Mouse (Mus musculus): ENCODE measurements around the gene Cx3cr1.

Cx3cr1 gene

DNA sequence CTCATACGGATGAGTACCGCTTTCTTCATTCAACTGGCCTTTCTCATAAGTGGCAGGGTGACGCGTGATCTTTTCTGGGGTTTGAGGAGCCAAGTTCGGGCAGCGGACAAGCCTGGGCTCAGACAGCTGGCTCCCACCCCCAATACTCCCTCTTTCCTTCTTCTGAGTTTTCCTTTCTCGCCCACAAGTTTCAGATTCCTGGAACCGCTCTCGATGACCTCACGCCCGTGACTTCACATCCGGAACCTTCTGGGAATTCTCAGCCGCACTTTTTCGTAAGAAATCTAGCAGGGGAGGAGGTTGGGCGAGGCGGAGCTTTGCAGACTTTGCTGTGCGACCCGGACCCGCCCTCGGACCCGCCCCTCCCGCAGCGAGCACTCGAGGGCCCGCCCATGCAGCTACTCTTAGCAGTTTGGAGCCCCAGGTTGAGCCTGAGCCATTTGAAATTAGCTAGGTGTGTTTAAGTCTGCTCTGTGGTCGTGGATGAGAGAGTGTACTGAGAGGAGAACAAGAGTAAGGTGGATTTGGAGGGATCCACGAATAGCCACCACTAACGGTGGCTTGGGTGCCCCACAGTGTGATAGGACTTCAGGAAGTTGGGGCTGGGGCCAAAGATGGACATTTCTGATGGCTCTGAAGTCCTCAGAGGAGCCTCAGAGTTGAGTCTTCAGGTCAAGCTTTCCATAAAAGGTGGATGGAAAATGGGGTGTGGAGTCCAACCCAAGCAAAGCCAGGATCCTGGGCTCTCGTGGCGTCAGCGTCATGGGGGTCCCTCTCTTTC is 67.5 kb downstream of the Cx3cr1 start:
- intact Hi-C loops (cut with DNase I) = no loop called here

DNA sequence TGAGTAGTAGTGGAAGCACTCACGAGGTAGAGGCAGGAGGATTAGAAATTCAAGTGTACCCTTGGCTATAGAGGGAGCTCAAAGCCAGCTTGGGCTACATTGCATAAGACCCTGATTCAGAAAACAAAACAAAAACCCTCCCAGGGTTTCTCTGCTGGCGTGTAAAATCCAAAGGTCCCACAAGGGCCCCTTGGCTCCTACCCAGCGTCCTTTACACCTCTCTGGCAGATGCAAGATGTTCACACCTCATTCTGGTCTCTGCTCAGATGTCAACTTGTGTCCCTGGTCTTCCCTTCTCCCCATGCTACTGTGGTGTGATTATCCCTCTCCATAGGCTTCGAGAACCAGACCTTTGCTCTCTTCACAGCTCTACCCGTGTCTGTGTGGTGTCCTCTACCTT is 68.9 kb downstream of the Cx3cr1 start:
- intact Hi-C loops (cut with DNase I) = no loop called here

DNA sequence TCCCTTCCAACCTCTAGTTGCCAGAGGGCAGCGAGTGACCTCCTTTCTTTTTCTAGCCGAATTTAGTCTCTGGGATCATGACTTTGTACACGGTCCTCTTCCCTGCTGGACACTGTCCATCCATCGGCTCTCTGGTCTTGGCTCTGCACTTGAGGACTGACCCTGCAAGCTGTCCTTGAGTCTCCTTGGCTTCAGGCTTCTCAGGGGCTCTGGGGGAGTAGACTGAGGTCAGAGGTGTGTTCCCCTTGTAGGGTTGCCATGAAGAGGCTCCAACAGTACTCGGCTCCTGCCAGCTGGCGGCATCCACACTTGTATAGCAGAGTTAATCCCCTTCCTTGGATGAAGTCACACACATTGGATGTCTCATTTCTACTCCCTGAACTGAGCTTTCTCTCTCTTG is 70.0 kb downstream of the Cx3cr1 start:
- intact Hi-C loops (cut with DNase I) = no loop called here

DNA sequence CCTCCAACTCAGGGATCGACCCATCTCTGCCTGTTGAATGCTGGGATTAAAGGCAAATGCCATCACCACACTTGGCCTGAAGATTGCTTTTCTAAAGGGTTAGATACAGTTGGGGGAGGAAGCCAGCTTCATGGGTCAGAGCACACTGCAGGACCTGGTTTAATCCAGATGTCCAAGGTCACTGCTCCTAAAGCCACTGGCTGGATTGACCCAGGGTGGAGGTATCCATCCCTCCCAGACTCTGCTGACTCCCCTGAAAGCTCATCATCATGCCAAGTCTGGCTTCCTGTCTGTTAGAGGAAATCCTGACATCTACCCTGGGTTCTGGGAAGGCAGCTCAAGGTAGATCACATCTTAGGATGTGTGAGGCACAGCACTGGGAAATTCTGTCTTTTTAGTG is 70.9 kb downstream of the Cx3cr1 start:
- intact Hi-C loops (cut with DNase I) = no loop called here

DNA sequence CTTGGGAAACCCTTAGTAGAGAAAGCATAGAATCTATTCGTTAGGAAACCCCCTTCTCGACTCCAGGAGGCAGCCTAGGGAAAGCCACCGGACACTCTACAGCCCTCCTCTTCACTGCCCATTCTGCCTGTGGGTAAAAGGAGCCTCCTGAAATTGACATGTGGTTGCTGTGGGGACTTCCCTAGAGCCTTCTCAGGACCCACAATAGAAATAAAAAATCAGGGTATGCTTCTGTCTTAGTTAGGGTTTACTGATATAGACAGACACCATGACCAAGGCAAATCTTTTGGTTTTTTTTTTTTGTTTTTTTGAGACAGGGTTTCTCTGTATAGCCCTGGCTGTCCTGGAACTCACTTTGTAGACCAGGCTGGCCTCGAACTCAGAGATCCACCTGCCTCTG is 73.6 kb downstream of the Cx3cr1 start:
- intact Hi-C loops (cut with DNase I) = no loop called here

DNA sequence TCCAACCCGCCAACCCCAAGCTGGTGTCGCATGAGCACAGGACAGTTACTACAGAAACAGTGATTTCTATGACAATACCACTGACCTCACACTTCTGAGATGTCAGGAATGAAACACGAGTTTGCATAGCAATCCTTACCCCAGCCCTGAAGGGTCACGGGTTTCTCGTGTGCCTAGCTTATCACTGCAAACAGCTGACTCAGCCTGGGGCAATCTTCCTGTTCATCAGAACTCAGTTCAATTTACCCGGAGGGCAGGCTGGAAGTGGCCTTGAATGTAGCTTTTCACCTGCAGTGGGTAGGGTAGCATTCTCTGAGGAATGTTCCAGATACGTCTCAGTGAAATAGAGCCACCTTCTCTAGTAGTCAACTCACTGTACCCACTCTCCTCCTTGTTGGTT is 75.5 kb downstream of the Cx3cr1 start:
- intact Hi-C loops (cut with DNase I) = no loop called here

DNA sequence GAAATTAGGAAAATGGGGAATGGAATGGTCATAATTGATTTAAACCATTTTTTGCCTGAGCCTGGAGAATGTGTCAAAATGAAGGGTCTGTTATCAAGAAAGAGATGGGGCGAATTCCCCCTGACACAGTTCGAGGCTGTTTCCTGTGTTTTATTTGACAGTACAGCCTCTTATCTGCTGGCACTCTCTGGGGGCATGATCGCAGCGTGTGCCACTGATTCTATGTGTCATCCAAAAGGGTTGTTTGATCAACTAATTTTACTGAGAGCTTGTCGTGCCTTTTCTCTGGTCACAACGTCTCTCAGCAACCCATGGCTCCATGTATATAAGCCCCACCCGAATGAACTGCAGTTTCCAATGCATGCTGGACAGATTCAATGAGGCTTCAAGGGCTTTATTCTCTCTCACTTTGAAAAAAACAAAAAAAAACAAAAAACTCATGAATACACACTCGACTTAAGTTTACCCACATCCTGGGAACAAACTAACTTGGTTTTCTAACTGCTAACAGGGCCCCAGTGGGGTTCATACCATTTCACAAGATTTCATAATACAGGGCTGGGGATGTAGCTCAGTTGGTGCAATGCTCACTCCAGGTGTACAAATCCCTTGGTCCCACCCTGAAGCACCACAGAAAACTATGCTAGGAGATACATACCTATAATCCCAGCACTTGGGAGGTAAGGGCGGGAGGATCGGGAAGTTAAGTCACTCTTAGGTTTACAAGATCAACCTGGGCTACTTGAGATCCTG is 76.4 kb downstream of the Cx3cr1 start:
- intact Hi-C loops (cut with DNase I) = no loop called here

DNA sequence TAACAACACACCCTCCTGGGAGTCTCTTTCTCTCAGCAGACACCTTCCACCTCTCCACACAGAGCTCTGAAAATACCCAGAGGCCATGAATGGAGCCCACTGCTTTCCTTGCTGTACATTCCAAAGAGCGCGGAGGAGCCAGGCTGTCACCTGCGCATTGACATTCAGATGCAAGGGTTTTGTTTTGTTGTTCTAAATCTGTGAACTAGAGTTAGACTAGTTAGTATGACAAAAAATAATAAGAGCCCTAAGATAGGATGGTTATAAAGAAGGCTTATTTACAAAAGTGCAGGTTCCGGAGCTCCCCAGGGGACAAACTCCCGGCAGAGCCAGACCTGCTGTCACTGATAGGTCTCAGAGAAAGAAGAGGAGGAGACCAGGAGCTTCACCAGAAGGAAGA is 78.4 kb downstream of the Cx3cr1 start:
- intact Hi-C loops (cut with DNase I) = no loop called here

DNA sequence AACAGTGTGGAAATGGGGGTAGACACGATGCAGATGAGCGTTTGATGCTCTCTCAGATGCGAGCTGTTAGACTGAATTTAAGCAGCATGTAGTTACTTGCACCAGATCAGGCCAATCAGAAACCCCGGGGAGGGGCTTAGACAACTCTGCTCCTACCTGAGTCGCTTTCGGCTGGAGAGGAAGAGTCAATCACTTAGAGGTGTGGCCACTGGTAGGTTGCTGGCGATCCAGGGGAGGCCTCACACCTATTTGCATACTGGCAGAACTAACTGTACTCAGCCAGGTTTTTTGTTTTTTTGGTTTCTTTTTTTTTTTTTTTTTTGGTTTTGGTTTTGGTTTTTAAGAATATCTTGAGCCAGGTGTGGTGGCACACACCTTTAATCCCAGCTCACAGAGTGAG is 81.4 kb downstream of the Cx3cr1 start:
- intact Hi-C loops (cut with DNase I) = no loop called here

DNA sequence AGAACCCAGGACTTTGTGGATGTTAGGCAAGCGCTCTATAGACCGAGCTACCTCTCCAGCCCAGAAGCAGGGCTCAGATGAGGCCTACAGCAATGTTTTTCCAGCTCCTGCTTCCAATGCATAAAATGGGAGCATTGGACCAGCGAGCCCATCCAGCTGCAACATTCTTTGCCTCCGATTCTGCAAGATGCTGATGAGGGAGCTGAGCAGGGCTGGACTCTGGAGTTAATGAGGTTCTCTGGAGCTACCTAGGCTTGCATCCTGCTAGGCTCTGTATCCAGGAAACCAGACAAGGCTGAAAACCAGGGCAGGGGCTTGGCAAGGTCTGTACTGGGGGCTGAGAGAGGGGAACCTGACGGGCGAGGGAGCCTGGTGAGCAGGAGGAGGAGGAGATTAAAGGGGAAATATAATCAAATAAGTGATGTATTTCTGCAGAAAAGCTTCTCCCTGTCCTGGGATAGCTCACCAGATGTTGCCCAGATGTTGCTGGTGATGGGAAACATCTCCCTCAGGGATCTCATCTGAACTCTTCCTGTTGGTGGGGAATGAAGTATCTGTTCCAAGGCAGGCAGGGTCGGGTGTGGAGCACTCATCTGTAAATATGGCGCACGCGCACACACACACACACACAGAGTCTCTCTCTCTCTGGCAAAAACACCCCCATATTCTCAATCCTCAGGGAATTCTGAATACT is 83.7 kb downstream of the Cx3cr1 start:
- intact Hi-C loops (cut with DNase I) = no loop called here

DNA sequence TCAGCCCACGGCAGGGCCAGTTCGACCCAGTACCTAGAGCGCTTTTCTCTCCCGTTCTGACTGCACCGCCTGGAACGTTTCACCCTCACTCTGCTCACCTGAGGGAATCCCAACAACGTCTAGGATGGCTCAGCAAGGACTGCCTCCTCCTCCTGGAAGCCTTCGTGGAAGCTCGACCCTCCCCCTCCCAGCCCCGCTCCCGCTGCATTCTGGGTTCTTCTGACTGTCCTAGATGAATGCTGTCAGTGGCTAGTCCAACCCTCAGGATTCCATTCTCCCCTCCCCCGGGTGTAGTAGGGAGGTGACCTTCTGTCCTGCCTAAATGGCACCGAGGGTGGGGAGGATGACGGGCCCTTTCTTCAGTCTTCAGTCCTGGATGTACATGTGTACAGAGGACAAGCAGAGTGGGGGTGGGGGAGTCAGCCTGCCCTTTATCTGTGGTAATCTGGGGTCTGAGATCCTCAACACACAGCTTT is 85.1 kb downstream of the Cx3cr1 start, which contains the start of gene Csrnp1:
Gene Csrnp1 (minus strand): TSS at position 123 of the 476 bp plus-strand sequence.
- intact Hi-C loops (cut with DNase I) = no loop called here

DNA sequence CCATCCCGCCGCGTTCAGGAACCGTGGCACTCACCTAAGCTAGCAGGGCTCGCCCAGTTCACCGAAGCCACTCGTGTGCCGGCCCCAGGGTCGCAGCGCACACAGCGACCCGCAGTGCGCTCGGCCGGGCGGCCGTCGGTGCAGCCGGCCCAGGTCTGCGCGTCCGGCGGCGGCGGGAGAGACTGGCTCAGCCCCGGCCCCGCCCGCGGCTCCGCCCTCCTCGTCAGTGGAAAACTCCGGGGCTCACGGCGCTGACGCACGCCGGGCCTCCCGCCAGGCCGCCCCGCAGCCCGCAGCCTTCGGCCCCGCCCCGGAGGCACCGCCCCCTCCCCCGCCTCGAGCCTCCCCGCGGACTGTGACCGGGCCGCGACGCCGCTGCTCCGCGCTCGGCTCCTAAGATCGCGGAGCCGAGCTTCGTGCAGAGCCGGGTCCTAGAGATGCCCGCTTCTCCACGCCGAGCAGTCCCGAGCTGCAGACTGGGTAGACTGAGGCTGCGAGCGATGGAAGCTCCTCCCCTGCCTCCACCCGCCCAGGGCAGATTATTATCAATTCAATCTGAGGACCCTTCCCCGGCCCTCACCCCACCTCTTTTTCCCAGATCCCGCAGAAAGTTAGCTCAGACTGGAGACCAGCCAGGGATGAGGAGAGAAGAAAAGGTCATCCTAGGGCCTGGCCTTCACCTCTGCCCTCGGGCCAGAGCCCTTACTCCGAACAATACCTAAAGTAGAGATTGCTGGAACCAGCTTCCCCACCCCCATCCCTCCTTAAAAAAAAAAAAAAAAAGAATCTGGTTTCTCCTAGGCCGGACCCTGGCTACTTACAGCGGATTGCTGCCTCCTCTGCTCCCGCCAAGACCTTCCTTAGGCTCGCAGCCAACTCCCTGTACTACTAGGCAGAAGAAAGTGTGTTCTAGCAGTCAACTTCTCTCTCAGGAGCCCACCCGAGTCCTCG is 85.8 kb downstream of the Cx3cr1 start:
- intact Hi-C loops (cut with DNase I) = no loop called here

DNA sequence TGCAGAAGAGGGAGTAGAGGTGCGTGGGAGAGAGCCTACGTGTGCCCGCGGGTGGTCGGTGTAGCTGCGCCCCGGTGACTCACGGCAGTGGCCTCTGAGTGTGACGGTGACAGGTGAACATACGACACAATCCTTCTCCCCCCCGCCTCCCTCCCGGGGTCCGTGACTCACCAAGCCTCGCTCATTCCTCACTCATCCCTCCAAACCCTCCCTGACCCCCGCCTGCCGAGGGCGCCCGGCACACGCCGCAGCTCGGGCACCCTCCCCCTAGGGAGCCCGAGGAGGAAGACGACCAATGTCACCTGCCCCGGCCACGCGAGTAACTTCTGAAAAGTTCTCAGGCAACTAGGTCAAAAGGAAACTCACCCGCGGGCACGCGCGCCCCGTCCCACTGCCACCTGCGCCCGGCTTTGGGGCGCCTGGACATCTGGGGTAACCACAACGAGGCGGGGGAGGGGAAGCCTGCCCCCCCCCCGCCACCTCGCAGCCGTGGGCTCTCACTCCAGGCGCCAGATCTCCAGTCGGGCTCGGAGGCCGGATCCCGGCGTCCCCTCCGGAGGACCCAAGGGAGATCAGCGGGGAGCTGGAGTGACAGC is 86.6 kb downstream of the Cx3cr1 start:
- intact Hi-C loops (cut with DNase I) = no loop called here

DNA sequence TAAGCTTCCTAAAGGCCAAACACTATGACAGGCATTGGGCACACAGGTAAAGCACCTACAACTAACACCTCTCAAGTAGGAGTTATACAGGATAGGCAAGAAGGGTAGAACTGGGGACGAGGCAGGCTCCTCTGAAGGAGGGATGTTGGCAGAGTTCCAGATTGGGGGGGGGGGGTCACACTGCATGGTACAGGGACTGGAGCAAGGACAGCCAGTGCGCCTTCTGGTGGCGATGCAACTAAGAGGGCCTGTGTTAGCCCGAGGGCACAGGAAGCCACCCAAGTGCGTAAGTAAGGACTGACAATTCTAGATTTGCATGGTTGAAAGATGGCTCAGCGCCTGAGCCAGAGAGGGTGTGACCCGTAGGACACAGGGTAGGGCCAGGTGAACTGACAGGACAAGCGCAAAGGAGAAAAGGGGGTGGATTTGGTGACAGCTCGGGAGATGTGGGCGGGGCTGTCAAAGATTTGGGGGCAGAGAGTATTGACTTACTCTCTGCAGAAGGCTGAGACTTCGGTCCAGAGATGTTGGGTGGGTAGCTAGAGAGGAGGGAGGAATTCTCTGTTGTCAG is 87.4 kb downstream of the Cx3cr1 start:
- intact Hi-C loops (cut with DNase I) = no loop called here

DNA sequence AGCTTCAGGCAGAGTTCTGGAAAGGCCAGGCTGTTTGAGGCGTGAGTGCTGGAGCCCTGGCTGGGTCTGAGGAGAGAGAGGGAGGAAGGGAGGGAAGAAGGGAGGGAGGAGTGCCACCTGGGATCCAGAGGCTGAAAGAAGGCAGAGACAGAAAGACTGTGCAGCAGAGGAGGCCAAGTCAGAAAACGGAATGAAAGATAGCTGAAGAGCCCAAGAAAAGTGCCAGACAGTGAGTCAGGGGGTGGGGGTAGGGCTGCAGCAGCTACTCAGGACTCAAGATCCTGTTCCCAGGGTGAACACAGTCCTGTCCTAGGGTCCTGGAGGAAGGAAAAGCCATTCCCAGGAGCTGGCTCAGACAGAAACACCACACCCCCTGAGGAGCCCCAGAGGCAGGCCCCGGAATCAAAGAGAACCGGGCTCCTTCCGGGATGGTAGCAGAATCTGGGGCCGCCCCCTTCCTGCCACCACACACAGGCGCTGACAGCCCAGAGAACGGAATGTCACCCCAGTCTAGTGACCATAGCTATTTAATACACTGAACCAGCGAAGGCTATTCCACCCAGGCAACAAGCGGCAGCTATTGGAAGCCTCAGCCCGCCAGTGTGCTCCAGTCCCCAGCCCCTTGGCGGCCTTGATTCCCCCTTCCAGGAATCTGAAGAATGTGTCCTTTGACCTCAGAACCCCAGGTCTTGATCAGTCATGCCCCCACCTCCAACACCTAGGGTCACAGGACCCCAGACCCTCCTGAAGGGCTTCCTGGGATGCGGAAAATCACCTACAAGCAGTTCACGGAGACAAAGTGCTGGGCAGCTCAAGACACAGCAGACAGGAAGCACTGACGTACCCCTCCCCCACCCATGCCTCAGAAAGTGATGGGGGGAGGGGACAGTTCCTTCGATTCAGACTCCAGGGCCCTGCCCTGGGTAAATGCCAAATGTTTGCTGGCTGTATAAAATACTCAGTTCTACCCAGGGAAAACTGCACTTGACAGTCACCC is 88.2 kb downstream of the Cx3cr1 start:
- intact Hi-C loops (cut with DNase I) = no loop called here

DNA sequence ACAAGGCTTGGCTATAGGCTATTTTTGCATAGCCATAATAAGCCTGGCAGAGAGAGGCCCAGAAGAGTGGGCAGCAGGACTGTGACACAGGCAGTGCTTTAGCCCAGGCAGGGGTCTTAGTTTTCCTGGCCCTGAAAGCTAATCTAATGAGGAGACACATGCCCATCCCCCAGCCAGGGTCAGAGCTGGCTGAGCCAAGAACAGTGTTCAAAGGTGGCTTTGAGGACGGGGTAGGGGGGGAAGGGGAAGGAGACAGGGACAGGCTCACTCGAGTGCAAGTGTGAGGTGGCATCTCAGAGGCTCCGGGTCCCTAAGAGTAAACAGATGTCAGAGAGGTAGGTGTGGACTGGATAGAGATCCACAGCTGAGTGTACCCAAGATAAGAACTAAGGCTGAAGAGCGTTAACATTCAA is 88.9 kb downstream of the Cx3cr1 start:
- intact Hi-C loops (cut with DNase I) = no loop called here

DNA sequence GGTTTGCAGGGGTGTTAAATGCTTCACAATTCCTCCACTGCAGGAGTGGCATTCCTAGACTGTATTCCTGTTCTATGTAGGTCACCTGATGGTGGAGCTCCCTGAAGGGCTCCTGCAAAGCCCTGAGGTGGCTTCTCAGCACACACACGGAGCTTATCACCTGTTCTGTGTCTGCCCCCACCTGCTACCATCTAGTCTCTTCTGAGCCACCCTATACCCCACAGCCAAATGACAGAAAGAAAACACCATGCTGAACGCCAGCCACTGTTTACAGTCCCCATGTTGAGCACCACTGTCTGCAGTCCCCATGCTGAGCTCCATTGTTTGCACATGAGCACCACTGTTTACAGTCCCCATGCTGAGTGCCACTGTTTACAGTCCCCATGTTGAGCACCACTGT is 89.9 kb downstream of the Cx3cr1 start:
- intact Hi-C loops (cut with DNase I) = no loop called here

DNA sequence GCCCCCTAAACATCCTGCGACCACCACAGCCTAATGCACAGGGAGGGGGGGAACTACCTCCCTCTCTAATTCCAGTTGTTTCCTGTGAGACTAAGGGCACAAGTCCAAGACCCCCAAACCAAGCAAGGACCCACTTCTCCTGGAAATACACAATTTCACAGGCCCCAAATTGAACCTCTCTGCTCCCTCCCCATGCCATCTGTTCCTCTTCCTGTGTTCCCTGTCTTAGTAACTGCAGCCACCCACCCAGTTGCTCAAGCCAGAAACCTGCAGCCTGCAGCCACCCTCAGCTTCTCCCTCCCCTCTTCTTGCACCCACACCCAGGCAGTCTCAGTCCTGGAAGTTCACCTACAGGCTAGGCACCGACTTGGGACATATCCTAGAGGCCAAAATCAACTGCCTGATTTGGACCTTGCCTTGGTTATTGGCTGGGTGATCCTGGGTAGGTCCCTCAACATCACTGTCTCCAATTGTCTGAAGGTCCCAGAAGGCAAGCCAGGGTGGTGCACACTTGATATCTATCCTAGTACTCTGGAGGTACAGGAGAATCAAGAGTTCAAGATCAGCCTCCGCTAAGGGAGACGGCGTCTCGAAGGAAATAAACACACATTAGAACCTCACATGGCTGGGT is 90.8 kb downstream of the Cx3cr1 start:
- intact Hi-C loops (cut with DNase I) = no loop called here
